In the genomic region with DNA sequence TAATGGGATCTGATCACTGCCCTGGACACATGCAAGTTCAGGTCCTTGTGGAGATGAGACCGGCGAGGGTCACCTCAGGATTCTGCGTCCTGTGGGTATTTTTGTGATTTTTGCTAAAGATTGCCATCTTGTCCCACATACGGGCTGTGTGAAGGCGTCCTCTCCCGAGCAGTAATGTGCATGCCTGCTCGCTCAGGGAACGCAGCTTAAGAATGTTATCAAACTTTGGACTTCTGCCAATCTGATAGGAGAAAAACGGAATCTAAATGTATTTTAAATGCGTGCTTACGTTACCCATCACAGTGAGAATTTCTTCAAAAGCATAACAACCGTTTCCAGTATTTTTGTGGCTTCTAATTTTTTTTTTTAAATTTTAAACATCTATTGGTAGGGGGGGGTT, we compare ENCODE assay signal across 28 mouse cellular contexts. TPM values are rescaled to one million over a fixed set of nuclear protein-coding genes. Genes with fewer than 3 reads are reported as not detected.
DNase-seq lines count a peak whose midpoint lies in the region; ATAC-seq and TF ChIP-seq lines count a peak whose summit lies in the region.
"Had no signal": no experiment of that assay in that cellular context is flagged by ENCODE, and none has a peak within 500 bp of the region (broad histone marks: within the 10 kb centered on the region; RNA-seq: fewer than 3 reads in every experiment).

No protein-coding gene starts in this region.

- no peaks in the 10 kb centered on the region for H3K36me3 ChIP-seq in intestine, postnatal 0 days (ENCODE audit: control insufficient read depth, insufficient read depth)
- H3K36me3 ChIP-seq in intestine, embryonic 15.5 days, result no peaks in the 10 kb centered on the region
- no peaks in the 10 kb centered on the region for H3K36me3 ChIP-seq in lung, postnatal 0 days (ENCODE audit: insufficient read depth, low read length)
- peaks cover 0 to 13% of the 10 kb centered on the region in 2 experiments; a peak in 2 of 4 replicates for H3K36me3 ChIP-seq in MEL (ENCODE audit: control insufficient read depth in 1 of 2, insufficient read depth in 2 of 2, low read length in 2 of 2)
- no peaks in the 10 kb centered on the region for H3K36me3 ChIP-seq in midbrain, embryonic 14.5 days (ENCODE audit: control insufficient read depth, insufficient read depth, low read length)
- H3K36me3 ChIP-seq: embryonic facial prominence, embryonic 15.5 days; forebrain, embryonic 10.5 days; G1E; heart, embryonic 15.5 days had no signal

- no peaks in the 10 kb centered on the region for H3K27me3 ChIP-seq in intestine, postnatal 0 days (replicated peaks; ENCODE audit: control insufficient read depth, insufficient read depth, low read length)
- H3K27me3 ChIP-seq in intestine, embryonic 15.5 days (replicated peaks), result no peaks in the 10 kb centered on the region
- no peaks in the 10 kb centered on the region for H3K27me3 ChIP-seq in lung, postnatal 0 days (replicated peaks; ENCODE audit: insufficient read depth, low read length)
- H3K27me3 ChIP-seq in MEL (ENCODE audit: control insufficient read depth in 1 of 2, insufficient read depth in 2 of 2, low read length in 2 of 2), result peaks cover 2% of the 10 kb centered on the region in 2 experiments; a peak in 2 of 4 replicates
- H3K27me3 ChIP-seq in midbrain, embryonic 14.5 days (ENCODE audit: control insufficient read depth, insufficient read depth, low read length), result no peaks in the 10 kb centered on the region
- H3K27me3 ChIP-seq: embryonic facial prominence, embryonic 15.5 days had no signal

- no peak for ATAC-seq in intestine, postnatal 0 days
- no peak for ATAC-seq in intestine, embryonic 15.5 days
- no peak; the same call in 1 of the 2 replicates for ATAC-seq in lung, postnatal 0 days
- no peak for ATAC-seq in midbrain, embryonic 14.5 days (ENCODE audit: low FRiP score, low TSS enrichment)
- ATAC-seq: CD4-positive, CD25-positive, alpha-beta regulatory T cell, adult 4 months; intestine, embryonic 16.5 days had no signal

- no peak for TF ChIP-seq RAD21 in MEL (IDR thresholded peaks at IDR 0.05; ENCODE audit: low read depth, low read length)

- TF ChIP-seq CTCF in intestine, postnatal 0 days (IDR thresholded peaks at IDR 0.05; ENCODE audit: low read depth), result peak; percentile 10; the same call in 1 of the 2 replicates
- TF ChIP-seq CTCF in lung, postnatal 0 days (IDR thresholded peaks at IDR 0.05), result no peak
- no peak for TF ChIP-seq CTCF in MEL (IDR thresholded peaks at IDR 0.05 in 2 of 3, conservative IDR thresholded peaks at IDR 0.05 in 1 of 3; ENCODE audit: control insufficient read depth in 1 of 3, insufficient read depth in 1 of 3, low read depth in 2 of 3, low read length in 3 of 3, poor library complexity in 1 of 3, severe bottlenecking in 1 of 3)

- H3K4me3 ChIP-seq in intestine, postnatal 0 days (ENCODE audit: low read depth, low read length), result no peak overlapping the region
- H3K4me3 ChIP-seq in intestine, embryonic 15.5 days (replicated peaks), result no peak overlapping the region
- no peak overlapping the region for H3K4me3 ChIP-seq in lung, postnatal 0 days (ENCODE audit: low read depth, low read length)
- H3K4me3 ChIP-seq in MEL (ENCODE audit: control insufficient read depth in 1 of 2, insufficient read depth in 1 of 2, low read depth in 2 of 2, low read length in 2 of 2), result peak overlapping the region in 1 of 2 experiments; percentile 12; a peak in 2 of 4 replicates
- H3K4me3 ChIP-seq in midbrain, embryonic 14.5 days (replicated peaks; ENCODE audit: low read depth, low read length), result no peak overlapping the region
- H3K4me3 ChIP-seq: embryonic facial prominence, embryonic 15.5 days; erythroblast, embryonic 14.5 days; forebrain, embryonic 10.5 days; heart, embryonic 15.5 days had no signal

- 43% methylated on average over 12 of the region's 12 CpGs for WGBS in intestine, postnatal 0 days
- 60% methylated on average over 12 of the region's 12 CpGs for WGBS in intestine, embryonic 15.5 days
- WGBS in lung, postnatal 0 days, result 29% methylated on average over 12 of the region's 12 CpGs
- WGBS in midbrain, embryonic 14.5 days, result 77% methylated on average over 12 of the region's 12 CpGs

- TF ChIP-seq POLR2A in MEL (IDR thresholded peaks at IDR 0.05; ENCODE audit: control insufficient read depth in 1 of 2, insufficient read depth in 1 of 2, low read depth in 1 of 2, low read length in 2 of 2, poor library complexity in 1 of 2), result no peak

- no peaks in the 10 kb centered on the region for H3K4me1 ChIP-seq in intestine, postnatal 0 days (replicated peaks; ENCODE audit: control insufficient read depth, insufficient read depth, low read length)
- 0 out of 2 replicates have a peak, but pooled peaks cover 7% of the 10 kb centered on the region for H3K4me1 ChIP-seq in intestine, embryonic 15.5 days (replicated peaks)
- no peaks in the 10 kb centered on the region; the same call in 1 of the 2 replicates for H3K4me1 ChIP-seq in lung, postnatal 0 days (ENCODE audit: insufficient read depth, low read depth, low read length)
- H3K4me1 ChIP-seq in MEL (ENCODE audit: control insufficient read depth in 1 of 2, insufficient read depth in 2 of 2, low read length in 2 of 2), result peaks cover 9 to 13% of the 10 kb centered on the region in 2 experiments
- 0 out of 2 replicates have a peak, but pooled peaks cover 3% of the 10 kb centered on the region for H3K4me1 ChIP-seq in midbrain, embryonic 14.5 days (ENCODE audit: control insufficient read depth, insufficient read depth, low read length)

- no peaks in the 10 kb centered on the region for H3K79me2 ChIP-seq in MEL (ENCODE audit: control insufficient read depth, insufficient read depth, low read length, poor library complexity)

- H3K4me2 ChIP-seq in intestine, postnatal 0 days (replicated peaks; ENCODE audit: low read depth), result no peak overlapping the region
- no peak overlapping the region for H3K4me2 ChIP-seq in intestine, embryonic 15.5 days (replicated peaks)
- H3K4me2 ChIP-seq in lung, postnatal 0 days (replicated peaks; ENCODE audit: low read depth, low read length), result no peak overlapping the region
- H3K4me2 ChIP-seq in midbrain, embryonic 14.5 days (ENCODE audit: low read length), result no peak overlapping the region
- H3K4me2 ChIP-seq: embryonic facial prominence, embryonic 15.5 days; heart, embryonic 11.5 days; heart, embryonic 15.5 days; hindbrain, embryonic 14.5 days had no signal

- H3K9me3 ChIP-seq in intestine, postnatal 0 days (ENCODE audit: control insufficient read depth), result no peaks in the 10 kb centered on the region
- no peaks in the 10 kb centered on the region for H3K9me3 ChIP-seq in intestine, embryonic 15.5 days
- H3K9me3 ChIP-seq in lung, postnatal 0 days (ENCODE audit: low read length), result no peaks in the 10 kb centered on the region
- no peaks in the 10 kb centered on the region for H3K9me3 ChIP-seq in MEL (replicated peaks; ENCODE audit: insufficient read depth, low read length)
- H3K9me3 ChIP-seq in midbrain, embryonic 14.5 days (ENCODE audit: control insufficient read depth, low read length), result no peaks in the 10 kb centered on the region
- H3K9me3 ChIP-seq: embryonic facial prominence, embryonic 15.5 days; forebrain, embryonic 10.5 days; G1E; heart, embryonic 15.5 days had no signal

- no peak overlapping the region for H3K9ac ChIP-seq in intestine, postnatal 0 days (ENCODE audit: low read depth, low read length)
- H3K9ac ChIP-seq in intestine, embryonic 15.5 days, result no peak overlapping the region
- no peak overlapping the region for H3K9ac ChIP-seq in lung, postnatal 0 days (replicated peaks; ENCODE audit: low read depth)
- no peak overlapping the region for H3K9ac ChIP-seq in MEL (ENCODE audit: control insufficient read depth, low read depth, low read length, poor library complexity, severe bottlenecking)
- H3K9ac ChIP-seq in midbrain, embryonic 14.5 days (replicated peaks; ENCODE audit: low read length), result no peak overlapping the region
- H3K9ac ChIP-seq: embryonic facial prominence, embryonic 15.5 days; heart, embryonic 15.5 days; hindbrain, embryonic 14.5 days had no signal

- TF ChIP-seq EP300 in lung, postnatal 0 days (IDR thresholded peaks at IDR 0.05), result peak; percentile 43; the same call in 1 of the 2 replicates
- peak; percentile 65 to 67 for TF ChIP-seq EP300 in MEL (IDR thresholded peaks at IDR 0.05; ENCODE audit: low read depth in 1 of 2, low read length in 2 of 2)

- peak; percentile 70 for DNase-seq in lung, postnatal 0 days (ENCODE audit: low spot score)
- DNase-seq in lung, postnatal 25 days (ENCODE audit: low spot score), result no peak
- DNase-seq in MEL (ENCODE audit: low read depth, low spot score), result peak; percentile 81
- DNase-seq in brain, embryonic 18.5 days (ENCODE audit: low read depth, low spot score), result peak; percentile 26
- no peak for DNase-seq in midbrain, embryonic 14.5 days
- DNase-seq: adrenal gland, postnatal 14 days; B cell, adult 2 months; cerebellum, adult 2 months; cerebellum, postnatal 14 days; embryo, embryonic 11 days; gastrocnemius, postnatal 36 days; heart, adult 18-20 months; heart, postnatal 14 days had no signal

- H3K27ac ChIP-seq in intestine, postnatal 0 days (ENCODE audit: low read depth, low read length), result no peak overlapping the region
- no peak overlapping the region for H3K27ac ChIP-seq in intestine, embryonic 15.5 days
- no peak overlapping the region for H3K27ac ChIP-seq in lung, postnatal 0 days (ENCODE audit: low read length)
- no peak overlapping the region for H3K27ac ChIP-seq in MEL (ENCODE audit: control insufficient read depth, low read depth, low read length)
- H3K27ac ChIP-seq in midbrain, embryonic 14.5 days (replicated peaks; ENCODE audit: low read depth, low read length), result no peak overlapping the region
- H3K27ac ChIP-seq: embryonic facial prominence, embryonic 15.5 days; forebrain, embryonic 10.5 days; heart, embryonic 15.5 days; hindbrain, embryonic 14.5 days had no signal

RNA-seq across cellular contexts. Expression of a gene that starts 12.0 kb away (rescaled TPM):
- polyA plus RNA-seq in intestine, postnatal 0 days (2015; fragmentation: Nextera tagmentation; extraction: Ambion mirVana), result 87.2 and 88.8 TPM in 2 replicates
- polyA plus RNA-seq in intestine, embryonic 15.5 days (2015; fragmentation: Nextera tagmentation; extraction: Ambion mirVana), result 65.6 and 72.9 TPM in 2 replicates
- 213 and 288 TPM in 2 replicates for polyA plus RNA-seq in lung, postnatal 0 days (2015; fragmentation: Nextera tagmentation; extraction: Ambion mirVana)
- 6.1 and 6.2 TPM in 2 replicates for total RNA-seq in MEL (2012; rRNA removed)
- polyA plus RNA-seq in MEL (2012; ENCODE audit: insufficient read depth in 1 of 2, insufficient read length in 2 of 2, low read depth in 1 of 2, low replicate concordance in 2 of 2, missing spikeins in 1 of 2), result 10 to 100 TPM in 1 of 2 experiments, not detected in 1; 21.9 TPM
- 1.2 and 1.7 TPM in 2 replicates for polyA plus RNA-seq in midbrain, embryonic 14.5 days (2014; fragmentation: Nextera tagmentation; extraction: Ambion mirVana)
- polyA plus RNA-seq: CD4-positive, CD25-positive, alpha-beta regulatory T cell, adult 4 months had no signal

RNA-seq across cellular contexts. Expression of a gene that starts 35.3 kb away (rescaled TPM):
- polyA plus RNA-seq in intestine, postnatal 0 days (2015; fragmentation: Nextera tagmentation; extraction: Ambion mirVana), result not detected in 2 replicates
- polyA plus RNA-seq in intestine, embryonic 15.5 days (2015; fragmentation: Nextera tagmentation; extraction: Ambion mirVana), result not detected in 2 replicates
- not detected in 2 replicates for polyA plus RNA-seq in lung, postnatal 0 days (2015; fragmentation: Nextera tagmentation; extraction: Ambion mirVana)
- total RNA-seq in MEL (2012; rRNA removed), result not detected in 2 replicates
- under 1 TPM in 1 of 2 experiments, not detected in 1; 0.04 TPM for polyA plus RNA-seq in MEL (2012; ENCODE audit: insufficient read depth in 1 of 2, insufficient read length in 2 of 2, low read depth in 1 of 2, low replicate concordance in 2 of 2, missing spikeins in 1 of 2)
- not detected in 2 replicates for polyA plus RNA-seq in midbrain, embryonic 14.5 days (2014; fragmentation: Nextera tagmentation; extraction: Ambion mirVana)
- total RNA-seq: adrenal gland, postnatal 14 days; common myeloid progenitor, adult 5-6 weeks; gastrocnemius, adult 8-10 months; gastrocnemius, postnatal 36 days; heart, adult 18-20 months; heart, postnatal 14 days; hematopoietic stem cell, adult 5-6 weeks had no signal
- polyA plus RNA-seq: CD4-positive, CD25-positive, alpha-beta regulatory T cell, adult 4 months; embryonic facial prominence, embryonic 11.5 days; embryonic facial prominence, embryonic 15.5 days; erythroblast, embryonic 14.5 days; forebrain, embryonic 10.5 days; G1E; heart, embryonic 11.5 days; heart, embryonic 15.5 days; intestine, embryonic 16.5 days had no signal

RNA-seq across cellular contexts. Expression of a gene that starts 47.7 kb away (rescaled TPM):
- 0.81 and 0.91 TPM in 2 replicates for polyA plus RNA-seq in intestine, postnatal 0 days (2015; fragmentation: Nextera tagmentation; extraction: Ambion mirVana)
- polyA plus RNA-seq in intestine, embryonic 15.5 days (2015; fragmentation: Nextera tagmentation; extraction: Ambion mirVana), result 0.24 and 0.37 TPM in 2 replicates
- 0.08 and 0.18 TPM in 2 replicates for polyA plus RNA-seq in lung, postnatal 0 days (2015; fragmentation: Nextera tagmentation; extraction: Ambion mirVana)
- not detected in 2 replicates for total RNA-seq in MEL (2012; rRNA removed)
- not detected for polyA plus RNA-seq in MEL (2012; ENCODE audit: insufficient read depth in 1 of 2, insufficient read length in 2 of 2, low read depth in 1 of 2, low replicate concordance in 2 of 2, missing spikeins in 1 of 2)
- polyA plus RNA-seq in midbrain, embryonic 14.5 days (2014; fragmentation: Nextera tagmentation; extraction: Ambion mirVana), result 1.6 TPM in 2 replicates
- total RNA-seq: common myeloid progenitor, adult 5-6 weeks; G1E; gastrocnemius, postnatal 36 days; heart, adult 18-20 months; hematopoietic stem cell, adult 5-6 weeks had no signal
- polyA plus RNA-seq: CD4-positive, CD25-positive, alpha-beta regulatory T cell, adult 4 months; embryonic facial prominence, embryonic 15.5 days; erythroblast, embryonic 14.5 days; G1E; heart, embryonic 15.5 days had no signal

Comparison
In these comparisons a context has a peak if more than half of its experiments do, and no peak if none do; other contexts are left out.
1. DNase-seq: peak in lung, postnatal 0 days (single experiment), MEL (single experiment) and brain, embryonic 18.5 days (single experiment); none in lung, postnatal 25 days (single experiment) and midbrain, embryonic 14.5 days (single experiment).